Mouse (Mus musculus) adrenal gland, postnatal 10 days (tissue): Measurements from ENCODE around the gene Zfp940. TPM values are rescaled to one million over a fixed set of nuclear protein-coding genes. Genes with fewer than 3 reads are reported as not detected.

ENCODE experiments used
- DNase-seq: peaks from one replicate; pipeline ENCODE4 v3.0.0; 2021; ENCODE audit warnings: mixed read lengths
- total RNA-seq, 2 experiments: library from RNA; stranded (reverse); gene quantifications; 2 replicates each; pipeline ENCODE4 v1.2.3; 2021

Zfp940 gene
- total RNA-seq, 2 experiments from 2014 or later: 0.87 to 1.2 TPM

DNA sequence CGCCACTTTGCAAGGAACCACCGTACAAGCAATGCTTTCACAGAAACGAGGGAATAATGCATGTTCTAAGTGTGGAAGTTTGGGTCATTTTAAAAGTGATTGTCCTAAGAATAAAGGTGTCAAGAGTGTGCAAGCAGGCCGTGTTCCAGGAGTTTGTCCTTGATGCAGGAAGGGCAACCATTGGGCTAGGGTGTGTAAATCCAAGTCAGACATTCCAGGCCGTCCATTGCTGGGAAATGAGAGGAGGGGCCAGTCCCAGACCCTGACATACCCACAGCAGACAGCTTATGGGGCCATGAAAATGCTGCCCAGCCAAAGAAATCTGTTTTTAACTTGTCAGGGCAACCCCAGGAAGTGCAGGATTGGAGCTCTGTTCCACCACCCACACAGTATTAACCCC is 46.4 kb downstream of the Zfp940 start:
- DNase-seq: no peak

- no peak for DNase-seq
Observed at GRCm38 (mm10) chr7:29792906-29793305, 60.6 kb downstream of the Zfp940 start.

DNA sequence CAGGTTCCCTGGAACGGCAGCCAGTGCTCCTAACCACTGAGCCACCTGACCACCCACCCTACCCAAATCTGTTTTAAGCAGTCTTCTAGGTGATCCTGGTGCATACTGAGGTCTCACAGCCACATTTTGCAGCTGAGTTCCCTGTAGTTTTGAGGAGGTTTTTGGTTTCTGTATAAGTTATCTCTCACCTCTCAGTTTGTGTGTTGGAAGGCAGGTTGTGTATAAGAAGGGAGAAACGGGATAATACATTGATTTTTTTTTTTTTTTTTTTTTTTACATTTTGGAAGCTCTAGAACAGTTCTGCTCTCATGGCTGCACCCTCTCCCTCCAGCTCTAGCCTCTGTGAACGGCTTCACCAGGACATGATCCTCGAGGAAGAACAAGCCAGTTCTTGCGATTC is 67.6 kb downstream of the Zfp940 start:
- DNase-seq: no peak

- no peak for DNase-seq
Observed at GRCm38 (mm10) chr7:29785023-29785422, 68.4 kb downstream of the Zfp940 start.

DNA sequence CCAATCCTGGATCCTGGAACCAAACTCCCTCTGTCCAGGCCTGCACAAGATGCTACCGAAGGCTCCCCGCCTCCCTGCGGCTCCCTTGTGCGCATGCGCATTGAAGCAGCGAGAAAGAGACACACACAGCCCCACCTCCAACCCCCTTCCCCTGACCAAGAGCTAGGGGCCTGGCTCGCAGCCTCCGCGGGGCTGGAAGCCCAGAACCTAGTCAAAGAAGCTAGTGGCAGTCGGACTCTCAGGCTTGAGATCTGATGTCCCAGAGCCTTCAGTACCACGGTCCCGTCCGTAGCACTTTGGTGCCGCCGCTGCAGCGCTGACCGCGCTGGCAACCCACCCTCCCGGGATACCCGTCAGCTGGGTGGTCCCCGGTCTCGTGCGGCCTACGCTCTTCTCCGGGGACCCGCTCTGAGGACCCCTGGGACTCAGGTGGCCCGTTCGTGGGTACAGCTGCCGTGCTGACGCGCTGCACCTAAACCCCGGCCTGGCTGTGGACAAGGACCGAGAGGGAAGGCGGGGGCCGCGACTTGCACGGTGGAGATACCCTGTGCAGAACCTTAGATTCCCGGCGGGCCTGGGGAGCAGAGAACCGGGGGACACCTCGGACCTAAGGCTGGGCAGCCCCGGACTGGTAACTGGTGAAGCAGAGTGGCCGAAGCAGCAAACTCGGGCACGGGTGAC is 69.5 kb downstream of the Zfp940 start, which contains the start of gene Zfp30:
Gene Zfp30 (plus strand): TSS at position 128 of the 681 bp plus-strand sequence.
- peak; percentile 88 for DNase-seq

Other genes with a start within 250 kb of the Zfp940 start
- gene Catsperg2, start 126.6 kb downstream of the Zfp940 start, total RNA-seq: not detected
- gene Zfp84, start 85.1 kb downstream of the Zfp940 start, total RNA-seq: 10 to 100 TPM; 13.9 to 14.2 TPM
- 1 to 10 TPM; 3.0 to 4.8 TPM for gene Zfp30, start 69.7 kb downstream of the Zfp940 start, total RNA-seq
- 10 to 100 TPM; 12.9 to 19.8 TPM for gene Zfp790, start 37.6 kb downstream of the Zfp940 start, total RNA-seq
- 1 to 10 TPM; 3.6 to 4.3 TPM for gene Zfp420, start 6.3 kb upstream of the Zfp940 start, total RNA-seq
- 10 to 100 TPM; 10.6 to 13.0 TPM for gene Zfp27, start 52.9 kb upstream of the Zfp940 start, total RNA-seq
- 1 to 10 TPM; 6.6 to 8.1 TPM for gene Zfp383, start 54.6 kb upstream of the Zfp940 start, total RNA-seq
- gene Zfp74, start 100.4 kb upstream of the Zfp940 start, total RNA-seq: 10 to 100 TPM in 1 of 2 experiments, 1 to 10 TPM in 1; 7.3 to 11.4 TPM
- gene Zfp568, start 130.3 kb upstream of the Zfp940 start, total RNA-seq: 10 to 100 TPM; 17.0 to 19.8 TPM
- gene Zfp14, start 197.7 kb upstream of the Zfp940 start, total RNA-seq: 1 to 10 TPM; 2.3 to 2.8 TPM
- 1 to 10 TPM; 1.4 to 2.2 TPM for gene Zfp82, start 219.2 kb upstream of the Zfp940 start, total RNA-seq
- under 1 TPM; 0.63 to 0.73 TPM for gene Gm26920, start 236.7 kb upstream of the Zfp940 start, total RNA-seq
- 1 to 10 TPM; 1.8 to 2.2 TPM for gene Zfp566, start 236.9 kb upstream of the Zfp940 start, total RNA-seq
- gene Zfp260, start 241.1 kb upstream of the Zfp940 start, total RNA-seq: 10 to 100 TPM; 42.0 to 44.7 TPM